Mouse (Mus musculus): Measurements from ENCODE around the gene Tmem115.
"Not testable (repeated sequence)": the region's sequence is repeated elsewhere in the genome, so short reads cannot be mapped to it uniquely, and the experiment has no call there.

The Tmem115 gene

GRCm38 (mm10) chr9:107570845-107571244 is 37.1 kb downstream of the Tmem115 start:
- no peak for DNase-seq (ENCODE audit: low spot score)

- DNase-seq (ENCODE audit: low spot score): no peak
Measured at GRCm38 (mm10) chr9:107571534-107572326, 38.0 kb downstream of the Tmem115 start.

DNA sequence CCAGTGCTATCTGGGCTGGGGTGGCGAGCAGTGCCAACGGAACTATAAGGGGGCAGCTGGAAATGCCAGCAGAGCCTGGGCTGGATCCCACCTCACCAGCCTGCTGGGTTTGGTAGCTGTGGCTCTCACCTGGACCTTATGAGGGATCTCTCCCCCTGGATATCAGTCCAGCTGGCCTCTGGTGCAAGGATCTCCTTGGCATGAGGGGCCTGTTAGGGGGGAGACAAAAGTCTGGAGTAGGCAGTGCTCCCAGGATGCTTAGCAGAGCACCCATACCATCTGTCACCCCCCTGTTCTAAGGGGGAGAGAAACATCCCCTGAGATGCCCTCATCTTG is 38.5 kb downstream of the Tmem115 start:
- no peak for DNase-seq (ENCODE audit: low spot score)

DNA sequence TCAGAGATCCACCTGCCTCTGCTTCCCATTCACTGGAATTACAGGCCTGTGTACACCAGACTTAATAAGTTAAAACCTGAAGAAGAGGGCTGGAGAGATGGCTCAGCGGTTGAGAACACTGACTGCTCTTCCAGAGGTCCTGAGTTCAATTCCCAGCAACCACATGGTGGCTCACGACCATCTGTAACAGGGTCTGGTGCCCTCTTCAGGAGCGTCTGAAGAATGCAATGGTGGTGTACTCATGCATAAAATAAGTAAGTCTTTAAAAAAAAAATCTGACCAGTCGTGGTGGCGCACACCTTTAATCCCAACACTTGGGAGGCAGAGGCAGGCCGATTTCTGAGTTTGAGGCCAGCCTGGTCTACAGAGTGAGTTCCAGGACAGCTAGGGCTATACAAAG is 40.0 kb downstream of the Tmem115 start:
- not testable (repeated sequence) for DNase-seq (ENCODE audit: low spot score)

- no peak for DNase-seq (ENCODE audit: low spot score)
Measured at GRCm38 (mm10) chr9:107575579-107576356, 42.0 kb downstream of the Tmem115 start.

DNA sequence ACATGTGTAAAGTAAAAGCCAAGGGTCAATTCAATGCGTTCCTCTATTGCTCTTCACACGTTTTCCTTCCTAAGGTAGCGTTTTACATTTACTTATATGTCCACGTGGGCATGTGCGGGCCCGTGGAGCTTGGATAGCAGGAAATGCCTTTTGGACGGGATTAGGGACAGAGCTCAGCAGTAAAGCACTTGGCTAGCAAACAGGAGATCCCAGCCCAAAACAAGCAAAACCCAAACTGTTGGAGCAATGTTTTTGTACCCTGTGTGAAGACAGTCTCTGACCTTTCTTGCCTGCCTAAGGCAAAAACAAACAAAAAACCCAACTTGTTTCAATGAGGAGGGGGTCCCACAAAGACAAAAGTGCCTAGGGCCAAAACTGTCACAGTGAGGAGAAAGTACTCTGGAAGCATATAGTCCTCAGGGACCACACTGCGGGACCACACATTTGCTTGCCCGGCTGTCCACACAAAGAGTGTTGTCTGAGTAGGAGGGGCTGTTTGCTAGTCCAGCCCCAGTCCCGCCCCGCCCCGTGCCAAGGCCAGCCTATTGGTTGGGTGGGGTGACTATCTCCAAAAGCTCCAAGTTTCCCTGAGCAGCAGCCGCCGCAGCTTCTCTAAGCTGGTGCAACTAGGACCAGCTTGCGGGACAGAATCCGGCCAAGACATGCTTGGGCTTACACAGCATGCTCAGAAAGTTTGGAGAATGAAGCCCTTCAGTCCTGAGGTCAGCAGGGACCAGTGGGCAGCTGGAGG is 42.8 kb downstream of the Tmem115 start, which contains the start of gene Hyal1:
Hyal1 (plus strand) TSS at position 571 of the 751 bp plus-strand sequence.
- DNase-seq (ENCODE audit: low spot score): peak; percentile 68

DNA sequence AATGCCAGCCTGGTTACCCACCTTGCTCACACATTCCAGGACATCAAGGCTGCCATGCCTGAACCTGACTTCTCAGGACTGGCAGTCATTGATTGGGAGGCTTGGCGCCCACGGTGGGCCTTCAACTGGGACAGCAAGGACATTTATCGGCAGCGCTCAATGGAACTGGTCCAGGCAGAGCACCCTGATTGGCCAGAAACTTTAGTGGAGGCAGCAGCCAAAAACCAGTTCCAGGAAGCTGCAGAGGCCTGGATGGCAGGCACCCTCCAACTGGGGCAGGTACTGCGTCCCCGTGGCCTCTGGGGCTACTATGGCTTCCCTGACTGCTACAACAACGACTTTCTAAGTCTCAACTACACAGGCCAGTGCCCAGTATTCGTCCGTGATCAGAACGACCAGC is 44.1 kb downstream of the Tmem115 start:
- DNase-seq (ENCODE audit: low spot score): no peak

- DNase-seq (ENCODE audit: low spot score): no peak
Measured at GRCm38 (mm10) chr9:107578587-107578986, 44.8 kb downstream of the Tmem115 start, which contains the start of gene Naa80. Gene Naa80 (plus strand): TSS chr9:107578887.

- no peak for DNase-seq (ENCODE audit: low spot score)
Measured at GRCm38 (mm10) chr9:107579023-107579900, 45.5 kb downstream of the Tmem115 start.

GRCm38 (mm10) chr9:107580501-107581317 is 47.0 kb downstream of the Tmem115 start, which contains the start of gene Hyal3:
Gene Hyal3 (plus strand): TSS chr9:107580818.
- DNase-seq (ENCODE audit: low spot score): peak; percentile 75

GRCm38 (mm10) chr9:107581584-107581983 is 47.8 kb downstream of the Tmem115 start:
- DNase-seq (ENCODE audit: low spot score): no peak

GRCm38 (mm10) chr9:107582509-107583062 is 48.8 kb downstream of the Tmem115 start:
- no peak for DNase-seq (ENCODE audit: low spot score)

DNA sequence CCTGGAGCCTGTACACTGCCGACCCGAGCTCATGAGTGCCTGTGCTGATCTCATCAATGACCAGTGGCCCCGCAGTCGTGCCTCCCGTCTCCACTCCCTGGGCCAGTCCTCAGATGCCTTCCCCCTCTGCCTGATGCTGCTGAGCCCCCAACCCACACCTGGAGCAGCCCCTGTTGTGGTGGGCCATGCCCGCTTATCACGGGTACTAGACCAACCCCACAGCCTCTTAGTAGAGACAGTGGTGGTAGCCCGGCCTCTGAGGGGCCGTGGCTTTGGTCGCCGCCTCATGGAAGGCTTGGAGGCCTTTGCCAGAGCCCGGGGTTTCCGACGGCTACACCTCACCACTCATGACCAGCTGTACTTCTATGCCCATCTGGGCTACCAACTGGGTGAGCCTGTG is 49.4 kb downstream of the Tmem115 start:
- no peak for DNase-seq (ENCODE audit: low spot score)

- no peak for DNase-seq (ENCODE audit: low spot score)
Measured at GRCm38 (mm10) chr9:107586504-107586903, 52.8 kb downstream of the Tmem115 start.

GRCm38 (mm10) chr9:107586974-107587832 is 53.5 kb downstream of the Tmem115 start, which contains the start of gene Ifrd2:
Gene Ifrd2 (plus strand): TSS chr9:107587642.
- DNase-seq (ENCODE audit: low spot score): peak; percentile 83

- DNase-seq (ENCODE audit: low spot score): no peak
Measured at GRCm38 (mm10) chr9:107587833-107588639, 54.3 kb downstream of the Tmem115 start.

All from urinary bladder, postnatal 25 days (tissue).